Mouse (Mus musculus): ENCODE measurements around the gene Myrf.

GRCm38 (mm10) chr19:10184096-10184495, 56.5 kb downstream of the Myrf start:
- TF ChIP-seq POLR2A (IDR thresholded peaks at IDR 0.05; ENCODE audit: borderline replicate concordance, extremely low read depth, insufficient read depth, insufficient read length, poor library complexity, severe bottlenecking), result peak; percentile 9; the same call in 1 of the 2 replicates
- no peak for TF ChIP-seq CTCF (IDR thresholded peaks at IDR 0.05; ENCODE audit: borderline replicate concordance, extremely low read depth, insufficient read depth, insufficient read length)
